Mouse (Mus musculus) cerebellum, postnatal 14 days (tissue): ENCODE measurements around the gene Braf.

Source experiments
- DNase-seq, 2 experiments: peaks; one replicate each; pipeline ENCODE4 v3.0.0; 2021; ENCODE audit warnings: mixed read lengths in 2 of 2

Gene Braf

GRCm38 (mm10) chr6:39606862-39607261, 118.4 kb downstream of the Braf start:
- no peak for DNase-seq

GRCm38 (mm10) chr6:39606056-39606455, 119.2 kb downstream of the Braf start:
- no peak for DNase-seq

GRCm38 (mm10) chr6:39604565-39604964, 120.7 kb downstream of the Braf start:
- no peak for DNase-seq

DNA sequence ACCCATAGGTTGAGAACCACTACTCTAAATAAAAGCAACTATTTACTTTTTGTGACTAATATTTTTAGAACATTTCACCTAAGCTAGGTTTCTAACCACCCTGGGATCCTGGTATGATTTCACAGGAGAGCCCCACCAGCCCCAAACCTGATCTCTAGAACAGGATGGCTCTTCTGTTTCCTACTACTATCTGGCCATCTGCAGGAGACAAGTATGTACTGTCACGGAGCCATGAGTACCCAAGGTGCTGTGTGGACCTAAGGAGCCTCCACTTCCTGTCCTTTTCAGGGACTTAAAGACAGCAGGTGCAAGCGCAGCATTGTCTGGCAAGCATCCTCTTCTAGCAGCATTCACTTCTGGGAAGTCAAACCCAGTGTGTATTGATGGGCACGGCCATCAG, 123.4 kb downstream of the Braf start:
- no peak for DNase-seq

DNA sequence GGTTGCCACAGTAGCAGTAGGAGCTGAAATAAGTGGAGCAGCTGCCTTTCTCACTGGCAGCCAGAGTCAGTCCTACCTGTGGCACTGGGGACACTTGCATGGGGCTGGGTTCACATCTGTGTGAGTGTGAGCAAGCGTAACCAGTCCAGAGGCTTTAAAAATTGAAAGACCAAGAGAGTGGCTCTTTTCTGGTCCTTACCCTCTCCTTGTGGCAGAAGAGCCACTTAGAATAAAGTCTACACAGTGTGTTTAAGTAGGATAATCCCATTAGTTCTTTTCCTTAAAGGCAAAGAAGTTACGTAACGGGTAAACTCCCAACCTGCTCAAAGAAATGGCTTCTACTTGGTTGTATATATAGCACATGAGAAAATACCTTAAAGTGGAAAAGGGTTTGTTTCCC, 124.4 kb downstream of the Braf start:
- no peak for DNase-seq

GRCm38 (mm10) chr6:39592401-39593214, 132.7 kb downstream of the Braf start, which contains the start of gene Ndufb2:
TSS of gene Ndufb2 (plus strand) at chr6:39592574.
- peak; percentile 96 to 98 for DNase-seq

GRCm38 (mm10) chr6:39591481-39591880, 133.8 kb downstream of the Braf start:
- no peak for DNase-seq

DNA sequence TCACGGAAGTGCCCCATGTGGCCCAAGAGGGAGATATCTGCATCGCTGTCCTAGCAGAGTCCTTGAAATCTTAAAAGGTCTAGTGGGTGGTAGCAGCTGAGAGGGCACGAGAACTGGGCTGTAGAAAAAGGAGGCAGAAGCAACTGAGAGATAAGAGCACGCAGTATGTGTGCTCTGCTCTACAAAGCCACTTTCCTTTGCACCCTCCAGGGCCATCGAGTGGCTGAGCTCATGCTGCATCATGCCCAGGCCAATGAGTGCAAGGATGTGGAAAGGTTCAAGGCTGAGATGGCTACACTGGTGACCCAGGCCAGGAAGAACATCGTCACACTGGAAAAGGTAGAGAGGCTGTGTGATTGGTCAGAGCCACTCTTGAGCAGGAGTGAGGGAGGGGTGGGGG, 139.7 kb downstream of the Braf start, which contains the start of gene Gm42420:
Gene Gm42420, plus strand, starts transcription at position 237 of the 400 bp plus-strand sequence.
- DNase-seq: no peak

- DNase-seq: no peak
Observed at GRCm38 (mm10) chr6:39581087-39581784, 144.0 kb downstream of the Braf start.

- DNase-seq: no peak
Observed at GRCm38 (mm10) chr6:39580558-39580957, 144.7 kb downstream of the Braf start.

GRCm38 (mm10) chr6:39579552-39579951, 145.7 kb downstream of the Braf start:
- DNase-seq: no peak

DNA sequence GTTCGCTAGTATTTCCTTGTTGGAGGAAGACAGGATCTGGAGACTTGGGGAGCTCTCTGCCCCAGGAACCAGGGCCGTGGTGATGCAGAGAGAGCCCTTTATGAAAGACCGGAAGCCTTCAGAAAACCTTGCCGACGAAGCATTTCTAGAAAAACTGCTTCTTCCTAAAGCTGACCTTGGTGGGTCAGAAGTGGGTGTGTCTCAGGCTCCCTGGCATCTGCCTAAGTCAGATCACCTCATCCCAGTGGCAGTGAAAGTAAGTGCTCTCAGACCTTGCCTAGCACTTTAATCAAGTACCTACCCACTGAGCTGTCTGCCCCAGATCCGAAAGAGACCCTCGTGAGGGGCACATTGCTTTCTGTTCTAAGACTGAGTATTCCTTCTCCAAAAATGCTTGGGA, 150.3 kb downstream of the Braf start:
- no peak for DNase-seq

DNA sequence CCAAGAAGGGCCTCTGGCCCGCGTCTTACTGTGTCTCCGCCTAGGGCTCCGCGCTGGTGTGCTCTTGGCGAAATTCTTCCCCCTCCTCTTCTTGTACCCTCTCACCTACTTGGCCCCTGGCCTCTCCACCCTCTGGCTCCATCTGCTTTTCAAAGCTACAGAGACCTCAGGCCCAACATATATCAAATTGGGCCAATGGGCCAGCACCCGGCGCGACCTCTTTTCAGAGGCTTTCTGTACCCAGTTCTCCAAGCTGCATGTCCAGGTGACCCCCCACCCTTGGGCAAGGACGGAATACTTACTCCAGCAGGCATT, 150.8 kb downstream of the Braf start:
- peak in 1 of 2 experiments; percentile 51 for DNase-seq

- DNase-seq: peak; percentile 85 to 86
Observed at GRCm38 (mm10) chr6:39573791-39574554, 151.3 kb downstream of the Braf start, which contains the start of gene Adck2. TSS of gene Adck2 (plus strand) at chr6:39573873.

- no peak for DNase-seq
Observed at GRCm38 (mm10) chr6:39570426-39570825, 154.8 kb downstream of the Braf start.

GRCm38 (mm10) chr6:39567528-39567927, 157.7 kb downstream of the Braf start:
- peak; percentile 67 for DNase-seq

DNA sequence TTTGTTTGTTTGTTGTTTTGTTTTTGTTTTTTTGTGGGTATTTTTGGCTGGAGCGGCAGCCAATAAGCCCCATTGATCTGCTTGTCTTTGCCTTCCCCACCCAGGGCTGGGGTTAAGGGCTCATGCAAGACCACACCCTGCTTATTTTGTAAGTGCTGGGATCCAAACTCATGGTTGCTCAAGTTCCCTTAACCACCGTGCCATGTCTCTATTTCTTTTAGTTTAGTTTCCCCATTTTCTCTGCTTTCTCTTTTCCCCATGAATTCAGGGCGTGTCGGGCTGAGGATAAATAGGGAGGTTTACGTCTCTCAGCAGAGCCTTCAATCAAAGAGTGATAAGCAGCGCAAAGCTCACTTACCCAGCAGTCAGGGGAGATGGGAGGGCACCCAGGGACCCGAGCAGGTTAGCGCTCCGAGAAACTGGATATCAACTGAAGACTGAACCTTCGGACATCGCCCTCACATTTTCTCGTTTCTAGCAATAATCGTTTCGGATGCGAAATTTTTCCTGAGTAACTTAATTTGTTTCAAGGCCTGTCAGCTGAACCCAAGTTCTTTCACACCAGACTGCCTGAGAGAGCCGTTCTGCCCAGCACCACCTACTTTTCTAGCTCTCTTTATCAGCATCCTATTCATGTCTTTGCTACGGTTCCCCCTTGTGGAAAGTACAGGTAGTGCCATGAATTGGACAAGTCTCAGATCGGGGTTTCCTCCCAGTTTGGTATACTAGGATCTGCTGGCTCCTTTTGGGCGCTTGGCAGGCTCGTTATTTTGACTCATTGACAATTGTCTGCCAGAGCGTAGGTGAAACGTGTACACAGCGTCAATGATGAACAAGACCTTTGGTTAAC, 162.9 kb downstream of the Braf start:
- peak; percentile 90 for DNase-seq

GRCm38 (mm10) chr6:39559276-39559939, 165.9 kb downstream of the Braf start:
- DNase-seq: peak in 1 of 2 experiments; percentile 19

DNA sequence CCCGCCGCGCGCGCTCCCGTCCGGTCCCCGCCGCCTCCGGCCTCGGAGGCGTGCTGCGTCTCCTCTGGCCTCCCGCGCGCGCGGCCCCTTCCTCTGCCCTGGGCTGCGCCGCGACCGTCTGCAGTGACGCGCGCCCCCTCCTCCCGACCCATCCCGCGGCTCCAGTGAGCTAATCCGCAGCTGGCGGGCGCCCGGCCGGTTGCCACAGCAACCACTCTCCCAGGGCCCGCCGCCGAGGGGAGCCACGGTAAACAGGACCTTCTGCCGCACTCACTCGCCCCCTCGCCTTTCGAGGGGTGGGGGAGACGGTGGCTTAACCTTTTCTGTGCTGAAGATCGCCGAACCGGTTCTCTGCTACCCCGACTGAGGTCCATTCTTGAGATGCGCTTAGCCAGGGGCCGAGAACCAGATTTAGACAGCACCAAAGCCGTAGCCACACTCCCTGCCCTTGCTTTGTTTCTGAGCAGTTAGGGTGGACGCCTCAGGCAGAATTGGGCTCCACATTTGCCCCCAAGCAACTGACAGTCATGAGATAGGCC, 167.5 kb downstream of the Braf start, which contains the start of gene Dennd2a:
Gene Dennd2a, minus strand, starts transcription at position 145 of the 539 bp plus-strand sequence.
- peak; percentile 86 to 90 for DNase-seq

DNA sequence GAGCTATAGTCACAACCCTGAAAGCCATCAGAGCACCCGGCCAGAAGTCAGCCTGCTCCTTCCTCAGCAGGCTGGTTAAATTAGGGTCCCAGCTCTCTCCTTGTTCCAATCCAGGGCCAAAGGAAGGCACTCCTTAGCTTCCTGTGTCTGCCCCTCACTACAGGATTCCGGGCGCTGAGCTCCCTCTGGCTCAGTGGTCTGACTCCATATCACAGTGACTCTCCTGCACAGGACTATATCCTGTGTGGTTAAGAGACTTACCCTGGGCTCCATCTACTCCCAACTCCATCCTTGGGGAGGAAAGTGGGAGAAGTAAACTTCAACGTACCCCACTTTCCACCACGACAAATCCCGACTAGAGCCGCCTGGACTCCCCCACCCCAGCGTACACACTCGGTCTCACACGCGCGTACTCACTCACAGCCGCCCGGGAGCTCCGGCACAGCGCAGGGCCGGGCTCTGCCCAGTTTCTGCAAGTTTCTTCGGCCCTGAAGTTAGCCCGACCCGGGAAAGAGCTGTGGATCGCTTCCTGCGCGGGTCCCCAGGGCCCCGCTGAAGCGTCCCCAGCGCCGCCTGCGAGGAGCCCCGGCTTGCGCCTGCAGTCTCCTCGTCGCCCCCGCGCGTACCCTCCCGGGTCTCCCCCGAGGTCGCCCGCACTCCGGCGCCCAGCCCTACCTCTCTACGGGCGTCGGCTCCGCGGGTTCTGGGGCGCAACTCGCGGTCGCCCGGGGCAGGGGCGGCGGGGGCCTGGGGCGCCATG, 168.2 kb downstream of the Braf start:
- DNase-seq: peak; percentile 48 to 56

- DNase-seq: no peak
Observed at GRCm38 (mm10) chr6:39555648-39555945, 169.7 kb downstream of the Braf start.
